Mouse (Mus musculus): ENCODE data around the gene Fbxw4.
A peak's percentile ranks its signal among the peaks of the same experiment; 100 is the strongest.

DNA sequence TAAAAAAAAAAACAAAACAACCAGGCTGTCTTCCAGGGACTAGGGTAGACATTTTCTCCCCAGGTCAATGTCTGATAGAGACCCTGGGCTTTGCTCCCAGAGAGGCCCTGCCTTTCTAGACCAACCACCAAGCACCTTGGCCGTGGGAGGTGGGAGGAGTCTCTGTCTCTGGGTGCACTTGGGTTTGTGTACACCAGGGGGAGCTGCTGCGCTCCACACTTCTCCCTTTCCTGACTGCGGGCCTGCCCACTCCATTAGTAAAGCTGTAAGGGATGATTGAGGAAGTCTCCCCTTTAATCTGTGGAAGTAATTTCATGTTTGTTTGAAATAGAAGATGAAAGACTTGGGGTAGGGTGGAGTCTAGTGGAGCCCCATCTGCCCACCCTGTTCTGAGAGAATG lies 78.9 kb downstream of the Fbxw4 start:
- no peak for TF ChIP-seq POLR2A (IDR thresholded peaks at IDR 0.05; ENCODE audit: extremely low read depth, insufficient read depth, low read length)
- TF ChIP-seq CTCF (IDR thresholded peaks at IDR 0.05; ENCODE audit: low read depth, low read length) = peak; percentile 78

Measured in liver, adult 2 months (tissue).